Mouse (Mus musculus): ENCODE results near the gene Olfr1406.
"Not testable (repeated sequence)": the region's sequence is repeated elsewhere in the genome, so short reads cannot be mapped to it uniquely, and the experiment has no call there.

Gene Olfr1406

GRCm38 (mm10) chr1:173190540-173190939, at the start of gene Olfr1406:
Gene Olfr1406 (minus strand): TSS chr1:173190640.
- in situ Hi-C loops (cut with MboI), result no loop called here

- in situ Hi-C loops (cut with MboI), result not testable (repeated sequence)
Measured at GRCm38 (mm10) chr1:173237004-173237403, 46.6 kb upstream of the Olfr1406 start.

- in situ Hi-C loops (cut with MboI), result no loop called here
Measured at GRCm38 (mm10) chr1:173227081-173227480, 36.6 kb upstream of the Olfr1406 start, which contains the start of gene Fcer1a. Gene Fcer1a (minus strand): TSS chr1:173227214.

- in situ Hi-C loops (cut with MboI), result no loop called here
Measured at GRCm38 (mm10) chr1:173216481-173216880, 26.0 kb upstream of the Olfr1406 start.

GRCm38 (mm10) chr1:173212092-173212491, 21.7 kb upstream of the Olfr1406 start, which contains the start of gene Olfr1404:
Gene Olfr1404 (plus strand): TSS chr1:173212392.
- in situ Hi-C loops (cut with MboI), result no loop called here

GRCm38 (mm10) chr1:173197508-173197907, 7.1 kb upstream of the Olfr1406 start, which contains the start of gene Olfr218:
Gene Olfr218 (plus strand): TSS chr1:173197808.
- in situ Hi-C loops (cut with MboI), result no loop called here

- in situ Hi-C loops (cut with MboI), result no loop called here
Measured at GRCm38 (mm10) chr1:173196359-173196758, 5.9 kb upstream of the Olfr1406 start.

- in situ Hi-C loops (cut with MboI), result no loop called here
Measured at GRCm38 (mm10) chr1:173192059-173192458, 1.6 kb upstream of the Olfr1406 start.

DNA sequence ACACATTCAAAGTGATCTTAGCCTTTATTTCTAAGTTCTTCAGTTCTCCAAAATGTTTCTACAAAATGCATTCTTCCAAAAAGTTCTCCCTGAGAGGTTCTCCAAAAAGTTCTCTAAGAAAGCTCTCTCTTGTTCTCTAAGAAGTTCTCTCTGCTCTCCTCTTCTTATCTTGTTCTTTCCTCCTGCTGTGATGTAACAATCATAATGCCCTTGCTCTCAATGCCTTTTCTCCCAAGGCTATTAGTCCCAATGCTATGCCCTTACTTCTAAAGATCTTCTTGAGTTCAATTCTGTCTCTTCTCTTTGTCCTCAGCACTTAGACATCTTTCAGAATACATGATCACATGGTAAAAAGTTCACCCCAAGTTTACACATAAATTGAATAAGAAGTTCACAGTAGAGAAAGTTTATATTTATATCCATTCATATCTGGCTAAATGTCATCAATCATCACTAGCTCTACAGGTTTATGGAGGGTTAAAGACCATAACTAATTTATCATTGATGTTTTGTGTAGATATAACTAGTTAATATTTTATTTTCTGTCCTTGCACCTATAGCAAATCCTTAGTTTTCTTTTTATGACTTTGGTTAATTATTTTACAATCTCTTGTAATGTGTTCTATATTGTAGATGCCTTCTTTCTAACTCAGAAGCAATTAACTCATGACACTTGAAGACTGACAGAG, 16.1 kb downstream of the Olfr1406 start:
- in situ Hi-C loops (cut with MboI), result no loop called here

DNA sequence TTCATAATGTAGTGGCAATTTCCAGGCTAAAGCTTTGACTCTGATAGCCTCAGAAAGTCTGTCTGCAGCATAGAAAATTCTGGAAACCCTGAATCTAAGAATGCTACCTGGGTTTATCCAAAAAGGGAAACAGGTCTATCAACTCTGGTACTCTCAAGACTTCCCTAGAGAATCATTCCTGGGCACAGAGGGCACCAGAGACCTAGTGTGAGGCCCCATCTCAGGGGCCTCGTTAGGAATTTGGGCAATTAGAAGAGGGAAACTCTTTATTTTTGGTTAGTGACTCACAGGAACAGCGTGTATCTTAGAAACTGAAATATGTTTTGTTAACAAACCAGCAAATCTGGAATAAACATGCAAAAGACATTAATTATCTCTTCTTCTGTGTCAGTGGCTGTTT, 53.2 kb downstream of the Olfr1406 start, which contains the start of gene Olfr1408:
TSS of gene Olfr1408 (minus strand) at position 101 of the 400 bp plus-strand sequence.
- in situ Hi-C loops (cut with MboI), result no loop called here

Measured in mature B cell (primary cell).